Mouse (Mus musculus): ENCODE measurements at regions not wholly inside any gene's neighbourhood (a gene's known extent, or its start where the extent isn't known, plus 50 kb on each side); places are given as distances from the start of the nearest gene placed in this dataset.

GRCm38 (mm10) chr3:9957870-9958269, 130.0 kb upstream of the Gm9833 start:
- no peak for DNase-seq

GRCm38 (mm10) chr3:9959716-9960661, 127.9 kb upstream of the Gm9833 start:
- DNase-seq: no peak

- peak; percentile 47 for DNase-seq
Observed at GRCm38 (mm10) chr3:9960696-9961095, 127.2 kb upstream of the Gm9833 start.
